Mouse (Mus musculus) liver, embryonic 16.5 days (tissue): ENCODE data around the gene Phospho1. TPM values are rescaled to one million over a fixed set of nuclear protein-coding genes. Genes with fewer than 3 reads are reported as not detected.

Experiments
- ATAC-seq: fragments of 200-750 bp; cut with Nextera tagmentation; 2 replicates; pipeline ENCODE4 v1.8.0; 2017; ENCODE audit warnings: low read depth, mild to moderate bottlenecking, moderate number of reproducible peaks, moderate library complexity
- H3K27ac ChIP-seq: fragments of 300-500 bp; sonication (generic); 2 replicates; pipeline ENCODE4 v1.5.1; 2014; ENCODE audit warnings: mild to moderate bottlenecking, low read length
- H3K27me3 ChIP-seq: fragments of 300-500 bp; sonication (generic); 2 replicates; pipeline ENCODE4 v1.6.1; 2014; ENCODE audit warnings: low read depth, low read length, mixed read lengths; ENCODE audit not compliant: control insufficient read depth, insufficient read depth
- H3K36me3 ChIP-seq: fragments of 300-500 bp; sonication (generic); 2 replicates; pipeline ENCODE4 v1.6.1; 2014; ENCODE audit warnings: mild to moderate bottlenecking; ENCODE audit not compliant: control insufficient read depth, insufficient read depth
- H3K4me1 ChIP-seq: fragments of 300-500 bp; sonication (generic); 2 replicates; pipeline ENCODE4 v1.6.1; 2014; ENCODE audit warnings: low read depth, low read length, mixed read lengths; ENCODE audit not compliant: control insufficient read depth
- H3K4me2 ChIP-seq: fragments of 300-500 bp; sonication (generic); 2 replicates; pipeline ENCODE4 v1.6.1; 2014; ENCODE audit warnings: low read depth, low read length, mixed read lengths
- H3K4me3 ChIP-seq: fragments of 300-500 bp; sonication (generic); 2 replicates; pipeline ENCODE4 v1.5.1; 2014; ENCODE audit warnings: low read depth, mild to moderate bottlenecking, low read length
- H3K9ac ChIP-seq: fragments of 300-500 bp; sonication (generic); 2 replicates; pipeline ENCODE4 v1.6.1; 2014; ENCODE audit warnings: low read depth, low read length
- H3K9me3 ChIP-seq: fragments of 300-500 bp; sonication (generic); replicated peaks from 2 replicates; pipeline ENCODE4 v1.6.1; 2016; ENCODE audit warnings: low read length; ENCODE audit not compliant: control insufficient read depth
- WGBS: fragments of 180-500 bp; shearing (Covaris S2); extraction: QIAGEN DNeasy Blood & Tissue Kit; methylation state at CpG from one replicate; pipeline ENCODE4 v1.1.7; 2014; ENCODE audit not compliant: insufficient replicate concordance; 5-methylcytosine and 5-hydroxymethylcytosine counted together
- polyA plus RNA-seq: library from polyadenylated mRNA; unstranded; fragments of >200 nt; fragmentation: Nextera tagmentation; extraction: Ambion mirVana; gene quantifications from 2 replicates; pipeline ENCODE4 v1.2.1, GENCODE M21; 2015

The Phospho1 gene
- polyA plus RNA-seq, 1 experiment from 2014 or later = 7.7 TPM

DNA sequence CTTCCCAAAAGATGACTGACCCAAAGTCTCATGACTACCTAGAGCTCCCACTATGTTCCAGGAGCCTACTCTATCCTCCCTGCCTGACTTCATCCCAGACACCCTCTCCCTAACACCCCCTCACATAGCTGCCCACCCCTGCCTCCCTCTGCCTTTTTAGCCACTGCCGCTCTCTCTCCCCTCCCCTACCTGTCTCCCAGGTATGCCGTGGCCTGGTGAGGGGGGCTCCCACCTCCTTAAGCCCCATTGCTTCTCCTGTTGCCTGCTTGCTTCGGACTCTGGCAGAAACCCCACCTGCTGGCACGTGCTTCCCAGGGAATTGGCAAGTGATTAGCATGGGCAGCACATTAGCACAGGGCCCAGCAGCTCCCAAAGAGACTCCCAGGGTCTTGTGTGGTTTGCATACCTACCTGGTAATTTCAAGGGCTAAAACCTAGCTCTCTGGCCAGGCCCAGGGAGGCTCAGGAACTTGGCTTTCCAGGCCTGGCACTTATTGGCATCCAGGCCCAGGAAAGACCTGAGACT, 5.3 kb downstream of the Phospho1 start:
- Histone ChIP-seq H3K4me1 (peaks cover 55% of the 10 kb centered on the region), H3K9me3 (no peaks in the 10 kb centered on the region), H3K9ac (no peak overlapping the region), H3K27ac (no peak overlapping the region), H3K4me2 (no peak overlapping the region), H3K36me3 (no peaks in the 10 kb centered on the region), H3K4me3 (no peak overlapping the region), H3K27me3 (peaks cover 67% of the 10 kb centered on the region)
- no peak for ATAC-seq
- WGBS = 56% methylated on average over 4 of the region's 4 CpGs

DNA sequence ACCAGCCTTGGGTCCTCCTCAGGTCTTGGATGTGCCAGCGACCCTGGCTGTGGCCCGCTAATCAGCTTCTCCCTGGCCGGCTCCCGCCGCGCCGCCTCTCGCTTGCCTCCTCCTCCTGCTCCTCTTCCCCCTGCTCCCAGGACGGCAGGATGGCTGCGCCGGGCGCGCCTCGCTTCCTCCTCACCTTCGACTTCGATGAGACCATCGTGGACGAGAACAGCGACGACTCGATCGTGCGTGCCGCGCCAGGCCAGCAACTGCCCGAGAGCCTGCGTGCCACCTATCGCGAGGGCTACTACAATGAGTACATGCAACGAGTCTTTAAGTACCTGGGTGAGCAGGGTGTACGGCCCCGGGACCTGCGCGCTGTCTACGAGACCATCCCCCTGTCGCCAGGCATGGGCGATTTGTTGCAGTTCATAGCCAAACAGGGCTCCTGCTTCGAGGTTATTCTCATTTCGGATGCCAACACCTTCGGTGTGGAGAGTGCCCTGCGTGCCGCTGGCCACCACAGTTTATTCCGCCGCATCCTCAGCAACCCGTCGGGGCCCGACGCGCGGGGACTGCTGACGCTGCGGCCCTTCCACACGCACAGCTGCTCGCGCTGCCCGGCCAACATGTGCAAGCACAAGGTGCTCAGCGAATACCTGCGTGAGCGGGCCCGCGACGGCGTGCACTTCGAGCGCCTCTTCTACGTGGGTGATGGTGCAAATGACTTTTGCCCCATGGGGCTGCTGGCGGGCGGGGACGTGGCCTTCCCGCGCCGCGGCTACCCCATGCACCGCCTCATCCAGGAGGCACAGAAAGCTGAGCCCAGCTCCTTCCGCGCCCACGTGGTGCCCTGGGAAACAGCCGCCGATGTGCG, 6.3 kb downstream of the Phospho1 start:
- peaks cover 56% of the 10 kb centered on the region for H3K4me1 ChIP-seq
- H3K9ac ChIP-seq = no peak overlapping the region
- WGBS = 5% methylated on average over 80 of the region's 80 CpGs

DNA sequence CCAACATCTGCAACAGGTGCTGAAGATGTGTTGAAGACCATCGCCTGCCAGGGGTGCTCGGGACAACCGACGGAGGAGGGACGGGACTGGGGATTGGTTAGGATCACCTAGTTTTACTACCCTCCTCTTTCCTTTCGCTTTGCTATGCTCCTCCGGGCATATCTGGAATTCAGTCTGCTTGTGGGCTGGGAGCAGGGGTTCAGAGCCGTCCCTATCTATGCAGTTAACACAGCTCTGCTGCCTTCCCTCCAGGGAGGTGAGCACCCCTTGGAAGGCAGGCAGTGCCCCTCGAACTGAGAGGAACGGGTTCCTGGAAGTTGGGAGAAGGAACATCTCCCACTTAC, 6.9 kb downstream of the Phospho1 start:
- H3K4me3 ChIP-seq = peak overlapping the region; percentile 39
- H3K4me2 ChIP-seq = peak overlapping the region; percentile 53
- no peak overlapping the region for H3K9ac ChIP-seq
- H3K4me1 ChIP-seq = peaks cover 59% of the 10 kb centered on the region
- no peak for ATAC-seq
- peaks cover 65% of the 10 kb centered on the region for H3K27me3 ChIP-seq
- no peak overlapping the region for H3K27ac ChIP-seq
- no peaks in the 10 kb centered on the region for H3K36me3 ChIP-seq
- 9% methylated on average over 10 of the region's 10 CpGs for WGBS
- H3K9me3 ChIP-seq = no peaks in the 10 kb centered on the region

More for the DNA sequence above, 6.3 kb downstream of the Phospho1 start:
- Histone ChIP-seq H3K4me2 (peak overlapping the region; percentile 53), H3K36me3 (no peaks in the 10 kb centered on the region), H3K4me3 (peak overlapping the region; percentile 39), H3K9me3 (no peaks in the 10 kb centered on the region), H3K27ac (no peak overlapping the region), H3K27me3 (peaks cover 65% of the 10 kb centered on the region)
- no peak for ATAC-seq

DNA sequence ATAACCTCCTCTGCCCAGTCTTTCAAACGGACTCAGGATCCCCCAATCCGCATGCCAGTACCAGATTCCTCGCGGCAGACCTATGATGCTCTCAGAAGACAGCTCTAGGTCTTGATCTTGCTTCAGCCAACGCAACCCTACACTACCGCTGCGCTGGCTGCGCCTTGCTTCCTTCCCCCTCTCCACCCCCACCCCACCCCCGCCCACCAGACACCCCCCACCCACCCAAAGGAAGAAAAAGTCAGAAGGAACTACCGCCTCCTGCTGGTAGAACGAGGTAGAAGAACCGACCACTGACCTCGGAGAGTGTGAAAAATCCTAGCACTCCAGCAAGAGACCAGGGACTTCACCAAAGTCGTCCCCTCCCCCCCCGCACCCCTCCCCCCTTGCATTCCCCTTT, 7.3 kb downstream of the Phospho1 start:
- Histone ChIP-seq H3K4me1 (peaks cover 56% of the 10 kb centered on the region), H3K4me3 (peak overlapping the region; percentile 39), H3K27ac (no peak overlapping the region), H3K9ac (no peak overlapping the region), H3K4me2 (no peak overlapping the region; the same call in 1 of the 2 replicates), H3K36me3 (no peaks in the 10 kb centered on the region), H3K9me3 (no peaks in the 10 kb centered on the region), H3K27me3 (peaks cover 65% of the 10 kb centered on the region)
- 13% methylated on average over 14 of the region's 15 CpGs for WGBS
- no peak for ATAC-seq

DNA sequence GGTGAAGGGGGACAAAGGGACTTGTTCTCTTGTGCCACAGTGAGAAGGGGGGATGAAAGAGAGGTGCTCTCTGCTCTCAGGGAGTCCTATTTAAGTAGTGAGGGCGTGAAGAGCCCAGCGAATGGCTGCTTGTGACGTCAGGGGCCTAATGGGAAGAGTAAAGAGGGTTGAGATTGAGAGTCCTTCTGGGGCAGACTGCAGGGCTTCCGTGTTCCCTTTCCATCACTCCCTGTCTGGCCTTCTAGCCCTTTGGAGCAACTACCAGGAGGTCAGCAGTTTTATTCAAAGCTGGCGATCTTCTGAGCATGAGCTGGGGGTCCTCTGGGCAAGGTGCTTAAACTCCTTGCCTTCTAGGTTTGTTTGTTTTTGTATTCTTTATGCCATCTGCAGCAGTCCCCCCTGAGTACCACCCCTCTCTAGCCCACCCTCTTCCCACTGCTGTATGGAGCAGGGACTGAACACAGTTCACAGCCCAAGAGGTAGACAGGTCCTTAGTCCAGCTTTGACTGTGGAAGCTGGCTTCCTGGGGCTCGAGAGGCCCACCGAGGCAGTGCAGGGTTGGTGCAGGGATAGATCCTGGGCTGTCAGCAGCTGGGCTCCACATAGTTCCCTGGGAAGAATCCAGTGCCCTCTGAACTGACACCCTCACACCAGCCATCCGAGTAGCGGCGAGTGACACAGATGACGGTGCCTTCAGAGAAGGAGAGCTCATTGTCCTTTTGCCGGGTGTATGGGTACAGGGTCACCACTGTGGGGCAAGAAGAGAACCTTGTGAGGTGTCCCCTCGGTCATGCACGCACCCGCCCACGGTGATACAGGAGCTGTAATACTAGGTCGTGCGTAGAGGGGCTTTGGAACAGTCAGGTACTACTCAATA, 8.1 kb downstream of the Phospho1 start:
- WGBS = 67% methylated on average over 18 of the region's 18 CpGs
- peaks cover 65% of the 10 kb centered on the region for H3K27me3 ChIP-seq

DNA sequence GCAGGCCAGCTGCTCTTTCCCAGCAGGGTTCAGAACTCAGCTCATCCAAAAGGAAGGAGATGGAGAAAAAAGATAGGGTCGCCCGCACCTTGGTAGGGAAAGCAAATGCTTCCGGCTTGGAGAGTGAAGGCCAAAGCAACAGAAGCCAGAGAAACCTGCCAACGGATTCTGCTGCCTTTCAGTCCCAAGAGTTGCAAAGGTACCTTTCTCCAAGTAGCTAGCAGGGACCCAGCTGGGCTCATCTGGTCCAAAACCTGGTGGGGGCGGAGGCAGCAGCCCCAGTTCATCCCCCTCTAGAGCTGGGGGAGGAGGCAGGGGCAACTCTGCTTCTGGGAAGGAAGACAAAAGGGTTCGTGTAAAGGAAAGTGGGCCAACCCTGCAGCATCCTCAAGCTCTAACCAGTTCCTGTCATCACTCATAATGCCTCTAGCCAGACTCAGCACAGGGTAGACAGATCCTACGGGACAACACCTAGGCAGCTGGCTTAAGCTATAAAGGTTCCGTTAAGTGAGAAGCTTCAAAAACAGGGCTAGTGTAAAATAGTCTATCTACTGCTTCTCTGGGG, 8.8 kb downstream of the Phospho1 start:
- Histone ChIP-seq H3K4me3 (no peak overlapping the region), H3K9ac (no peak overlapping the region), H3K27me3 (peaks cover 64% of the 10 kb centered on the region), H3K4me1 (peaks cover 46% of the 10 kb centered on the region), H3K9me3 (no peaks in the 10 kb centered on the region), H3K4me2 (no peak overlapping the region), H3K36me3 (no peaks in the 10 kb centered on the region), H3K27ac (no peak overlapping the region)
- ATAC-seq = no peak
- 63% methylated on average over 8 of the region's 8 CpGs for WGBS

More for the DNA sequence above, 8.1 kb downstream of the Phospho1 start:
- Histone ChIP-seq H3K9me3 (no peaks in the 10 kb centered on the region), H3K9ac (no peak overlapping the region), H3K36me3 (no peaks in the 10 kb centered on the region), H3K27ac (no peak overlapping the region), H3K4me3 (no peak overlapping the region), H3K4me2 (no peak overlapping the region), H3K4me1 (peaks cover 52% of the 10 kb centered on the region)
- no peak for ATAC-seq

DNA sequence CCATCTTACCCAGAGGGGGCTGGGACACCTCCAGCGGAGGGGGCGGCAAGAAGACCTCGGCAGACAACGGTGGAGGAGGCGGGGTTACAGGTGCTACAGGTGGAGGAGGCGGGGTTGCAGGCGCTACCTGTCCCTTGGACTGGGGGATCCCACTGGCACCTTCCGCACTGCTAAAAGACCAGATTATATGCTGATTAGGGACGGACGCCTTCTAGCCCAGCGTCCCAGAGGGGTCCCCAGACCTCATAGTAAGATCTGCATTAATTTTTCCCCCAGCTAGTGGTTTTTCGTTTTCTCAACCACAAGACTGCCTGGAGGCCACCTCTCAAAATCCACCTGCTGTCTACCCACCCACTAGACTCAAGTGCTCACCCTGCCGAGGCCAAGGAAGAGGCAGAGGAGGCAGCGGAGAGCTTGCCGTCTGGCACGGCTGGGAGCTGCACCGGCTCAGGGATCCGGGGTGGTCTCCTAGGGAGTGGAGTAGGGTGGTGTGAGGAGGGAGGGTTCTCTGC, 9.4 kb downstream of the Phospho1 start:
- Histone ChIP-seq H3K27ac (no peak overlapping the region), H3K9me3 (no peaks in the 10 kb centered on the region), H3K4me1 (peaks cover 43% of the 10 kb centered on the region), H3K36me3 (no peaks in the 10 kb centered on the region), H3K4me2 (peak overlapping the region; percentile 47), H3K27me3 (peaks cover 59% of the 10 kb centered on the region), H3K9ac (no peak overlapping the region), H3K4me3 (no peak overlapping the region)
- ATAC-seq = no peak
- WGBS = 19% methylated on average over 18 of the region's 18 CpGs

DNA sequence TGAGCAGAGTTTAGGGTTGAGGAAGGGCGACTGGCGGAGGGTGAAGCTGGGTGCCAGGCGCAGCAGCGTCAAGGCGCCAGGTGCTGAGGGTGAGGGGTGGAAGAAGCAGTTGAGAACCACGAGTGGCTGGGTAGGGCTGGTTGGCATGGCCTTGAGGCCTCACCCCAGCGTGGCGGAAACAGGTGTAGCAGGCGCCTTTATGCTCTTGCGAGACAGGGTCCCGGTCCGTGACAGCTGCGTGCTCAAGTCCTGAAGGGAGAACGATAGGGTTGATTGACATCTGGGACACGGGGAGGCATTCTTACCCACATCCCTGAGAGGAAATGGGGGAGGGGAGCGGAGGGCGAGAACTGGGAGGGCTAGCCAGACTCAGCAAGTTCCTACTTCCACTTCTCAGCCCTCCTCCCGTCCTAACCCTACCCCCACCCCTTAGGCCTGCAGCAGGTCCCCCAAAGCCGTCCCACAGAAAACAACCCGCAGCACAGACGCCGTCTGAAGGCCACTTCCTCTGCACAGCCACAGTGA, 9.9 kb downstream of the Phospho1 start:
- ATAC-seq = peak; percentile 49
- peak overlapping the region; percentile 47; the same call in 1 of the 2 replicates for H3K27ac ChIP-seq

More for the DNA sequence above, 9.9 kb downstream of the Phospho1 start:
- peak overlapping the region; percentile 47 for H3K4me2 ChIP-seq
- no peak overlapping the region for H3K9ac ChIP-seq
- H3K4me3 ChIP-seq = no peak overlapping the region; the same call in 1 of the 2 replicates
- WGBS = 2% methylated on average over 22 of the region's 22 CpGs
- H3K36me3 ChIP-seq = no peaks in the 10 kb centered on the region
- peaks cover 43% of the 10 kb centered on the region for H3K4me1 ChIP-seq
- peaks cover 54% of the 10 kb centered on the region for H3K27me3 ChIP-seq
- H3K9me3 ChIP-seq = no peaks in the 10 kb centered on the region
